Mouse (Mus musculus) MEL (cell line): ENCODE data around the gene Ppp1r1b. TPM values are rescaled to one million over a fixed set of nuclear protein-coding genes. Genes with fewer than 3 reads are reported as not detected.

Experiments
- DNase-seq: peaks from one replicate; pipeline ENCODE4 v3.0.0; 2011; ENCODE audit warnings: low read depth, low spot score
- H3K27ac ChIP-seq: 2 replicates; pipeline ENCODE4 v1.5.1; 2012; ENCODE audit warnings: low read depth, mild to moderate bottlenecking, control low read depth, low read length, moderate library complexity; ENCODE audit not compliant: control insufficient read depth
- H3K27me3 ChIP-seq, 2 experiments: fragments of 150-350 bp in 1 of 2; sonication (generic) in 1 of 2; 2 replicates each; pipeline ENCODE4 v1.6.1; 2012; ENCODE audit warnings: low read length in 2 of 2, mild to moderate bottlenecking in 2 of 2, improper control_type of control experiment in 1 of 2, moderate library complexity in 1 of 2; ENCODE audit not compliant: insufficient read depth in 2 of 2, control insufficient read depth in 1 of 2
- H3K36me3 ChIP-seq, 2 experiments: 2 replicates each; pipeline ENCODE4 v1.6.1; 2012 to 2014; ENCODE audit warnings: low read length in 2 of 2, improper control_type of control experiment in 1 of 2, inconsistent platforms in 1 of 2, mild to moderate bottlenecking in 1 of 2; ENCODE audit not compliant: insufficient read depth in 2 of 2, control insufficient read depth in 1 of 2
- H3K4me1 ChIP-seq, 2 experiments: fragments of 150-350 bp in 1 of 2; sonication (generic) in 1 of 2; 2 replicates each; pipeline ENCODE4 v1.6.1; 2012; ENCODE audit warnings: low read length in 2 of 2, improper control_type of control experiment in 1 of 2, mild to moderate bottlenecking in 1 of 2; ENCODE audit not compliant: insufficient read depth in 2 of 2, control insufficient read depth in 1 of 2
- H3K4me3 ChIP-seq, 2 experiments: fragments of 150-350 bp in 1 of 2; sonication (generic) in 1 of 2; 2 replicates each; pipeline ENCODE4 v1.5.1; 2012; ENCODE audit warnings: low read depth in 2 of 2, low read length in 2 of 2, mild to moderate bottlenecking in 2 of 2, moderate library complexity in 2 of 2, control low read depth in 1 of 2, improper control_type of control experiment in 1 of 2; ENCODE audit not compliant: control insufficient read depth in 1 of 2, insufficient read depth in 1 of 2
- H3K79me2 ChIP-seq: 2 replicates; pipeline ENCODE4 v1.6.1; 2012; ENCODE audit warnings: mild to moderate bottlenecking, low read length, moderate library complexity; ENCODE audit not compliant: control insufficient read depth, poor library complexity, insufficient read depth
- H3K9ac ChIP-seq: 2 replicates; pipeline ENCODE4 v1.6.1; 2012; ENCODE audit warnings: low read depth, mild to moderate bottlenecking, control low read depth, low read length, moderate library complexity; ENCODE audit not compliant: control insufficient read depth, poor library complexity, severe bottlenecking
- H3K9me3 ChIP-seq: fragments of 150-350 bp; sonication (generic); replicated peaks from 2 replicates; pipeline ENCODE4 v1.6.1; 2012; ENCODE audit warnings: mild to moderate bottlenecking, low read length, improper control_type of control experiment, moderate library complexity; ENCODE audit not compliant: insufficient read depth
- CHD1 ChIP-seq: IDR thresholded peaks from 2 replicates; pipeline ENCODE4 v1.6.1; 2012; ENCODE audit warnings: low read depth, mild to moderate bottlenecking, inconsistent platforms, low read length, improper control_type of control experiment
- E2F4 ChIP-seq: IDR thresholded peaks from 2 replicates; pipeline ENCODE4 v1.6.1; 2011; ENCODE audit warnings: low read depth, low read length, improper control_type of control experiment, borderline replicate concordance
- ELF1 ChIP-seq: IDR thresholded peaks from 2 replicates; pipeline ENCODE4 v1.6.1; 2014; ENCODE audit warnings: low read depth, mild to moderate bottlenecking, inconsistent platforms, low read length, improper control_type of control experiment, moderate library complexity
- ETS1 ChIP-seq: IDR thresholded peaks from 2 replicates; pipeline ENCODE4 v1.6.1; 2012; ENCODE audit warnings: low read depth, mild to moderate bottlenecking, inconsistent platforms, low read length, improper control_type of control experiment, moderate library complexity
- HCFC1 ChIP-seq: IDR thresholded peaks from 2 replicates; pipeline ENCODE4 v1.6.1; 2012; ENCODE audit warnings: low read depth, mild to moderate bottlenecking, inconsistent platforms, low read length, improper control_type of control experiment, moderate library complexity
- JUND ChIP-seq: IDR thresholded peaks from 2 replicates; pipeline ENCODE4 v1.6.1; 2011; ENCODE audit warnings: low read depth, mild to moderate bottlenecking, improper control_type of control experiment, low read length
- KAT2A ChIP-seq: conservative IDR thresholded peaks from 2 replicates; pipeline ENCODE4 v1.6.1; 2012; ENCODE audit warnings: low read depth, low read length, improper control_type of control experiment, inconsistent platforms
- NELFE ChIP-seq: IDR thresholded peaks from 2 replicates; pipeline ENCODE4 v1.6.1; 2011; ENCODE audit warnings: low read depth, low read length, improper control_type of control experiment
- POLR2A ChIP-seq, 2 experiments: IDR thresholded peaks; 2 replicates each; pipeline ENCODE4 v1.6.1; 2011 to 2012; ENCODE audit warnings: low read length in 2 of 2, mild to moderate bottlenecking in 2 of 2, control low read depth in 1 of 2, improper control_type of control experiment in 1 of 2, low read depth in 1 of 2, moderate library complexity in 1 of 2; ENCODE audit not compliant: control insufficient read depth in 1 of 2, insufficient read depth in 1 of 2, poor library complexity in 1 of 2
- POLR2AphosphoS2 ChIP-seq: IDR thresholded peaks from 2 replicates; pipeline ENCODE4 v1.6.1; 2011; ENCODE audit warnings: low read length, improper control_type of control experiment
- POLR2AphosphoS5 ChIP-seq: IDR thresholded peaks from 2 replicates; pipeline ENCODE4 v1.6.1; 2012; ENCODE audit warnings: low read depth, borderline replicate concordance, mild to moderate bottlenecking, inconsistent platforms, low read length, moderate library complexity, mixed read lengths
- SIN3A ChIP-seq: IDR thresholded peaks from 2 replicates; pipeline ENCODE4 v1.6.1; 2012; ENCODE audit warnings: low read length, improper control_type of control experiment, inconsistent platforms
- SMC3 ChIP-seq: IDR thresholded peaks from 2 replicates; pipeline ENCODE4 v1.6.1; 2011; ENCODE audit warnings: low read depth, low read length, improper control_type of control experiment
- TCF12 ChIP-seq: IDR thresholded peaks from 2 replicates; pipeline ENCODE4 v1.6.1; 2014; ENCODE audit warnings: low read depth, mild to moderate bottlenecking, inconsistent platforms, low read length, improper control_type of control experiment, moderate library complexity
- UBTF ChIP-seq: IDR thresholded peaks from 2 replicates; pipeline ENCODE4 v1.6.1; 2012; ENCODE audit warnings: low read depth, mild to moderate bottlenecking, inconsistent platforms, low read length, improper control_type of control experiment, moderate library complexity, borderline replicate concordance; ENCODE audit not compliant: insufficient read depth
- USF1 ChIP-seq: IDR thresholded peaks from 2 replicates; pipeline ENCODE4 v1.6.1; 2014; ENCODE audit warnings: low read depth, mild to moderate bottlenecking, inconsistent platforms, low read length, improper control_type of control experiment, moderate library complexity
- ZKSCAN1 ChIP-seq: IDR thresholded peaks from 2 replicates; pipeline ENCODE4 v1.6.1; 2012; ENCODE audit warnings: low read depth, mild to moderate bottlenecking, inconsistent platforms, low read length, improper control_type of control experiment, moderate library complexity
- ZNF384 ChIP-seq: IDR thresholded peaks from 2 replicates; pipeline ENCODE4 v1.6.1; 2012; ENCODE audit warnings: low read depth, mild to moderate bottlenecking, inconsistent platforms, low read length, improper control_type of control experiment
- polyA plus RNA-seq, 2 experiments: library from polyadenylated mRNA; stranded (reverse) in 1 of 2; unstranded in 1 of 2; fragments of >175 nt in 1 of 2; fragments of >200 nt in 1 of 2; gene quantifications; 2 replicates each; pipeline versions ENCODE4 v1.2.1 to v1.2.4; 2012; ENCODE audit warnings: low replicate concordance in 2 of 2, low read depth in 1 of 2; ENCODE audit not compliant: insufficient read length in 2 of 2, insufficient read depth in 1 of 2, missing spikeins in 1 of 2
- total RNA-seq: library from RNA; depleted of rRNA; stranded (reverse); fragments of 300-350 nt; gene quantifications from 2 replicates; pipeline ENCODE4 v1.2.3, GENCODE M21; 2012

The Ppp1r1b gene
- total and polyA plus RNA-seq, 3 experiments: 35.2 to 114 TPM; not detected in 1

DNA sequence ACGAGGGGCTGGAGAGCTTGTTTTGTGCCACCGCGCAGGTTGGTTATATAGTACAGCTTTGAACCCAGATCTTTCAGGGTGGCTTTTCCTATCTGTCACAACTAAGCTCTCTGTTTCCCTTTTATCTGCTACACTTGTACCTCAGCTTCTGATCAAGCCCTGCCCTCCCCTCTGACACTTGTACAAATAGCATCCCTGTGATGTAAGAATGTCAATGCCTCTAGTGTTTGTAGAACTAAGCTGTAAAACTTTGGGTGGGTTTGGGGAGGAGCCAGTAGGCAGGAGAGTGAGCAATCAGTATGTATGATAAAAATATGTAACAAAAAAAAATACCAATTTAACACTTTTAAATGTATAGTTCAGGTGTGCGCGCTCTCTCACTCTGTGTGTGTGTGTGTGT, 16.2 kb downstream of the Ppp1r1b start:
- TF ChIP-seq USF1 (no peak), E2F4 (no peak), ELF1 (no peak), JUND (no peak), NELFE (no peak), CHD1 (no peak)

GRCm38 (mm10) chr11:98366290-98366689, 18.1 kb downstream of the Ppp1r1b start:
- Histone ChIP-seq H3K4me1 (no peaks in the 10 kb centered on the region), H3K36me3 (no peaks in the 10 kb centered on the region), H3K9me3 (no peaks in the 10 kb centered on the region), H3K27ac (no peak overlapping the region), H3K4me3 (no peak overlapping the region), H3K9ac (no peak overlapping the region), H3K79me2 (peaks cover 7% of the 10 kb centered on the region), H3K27me3 (no peaks in the 10 kb centered on the region)
- no peak for DNase-seq
- TF ChIP-seq E2F4 (no peak), UBTF (no peak), POLR2AphosphoS2 (no peak), ZNF384 (no peak), SMC3 (no peak), ZKSCAN1 (0 out of 2 replicates have a peak, but pooled peaks have one; percentile 30), ELF1 (no peak), ETS1 (no peak)

More for the DNA sequence above, 16.2 kb downstream of the Ppp1r1b start:
- Histone ChIP-seq H3K27ac (no peak overlapping the region), H3K27me3 (no peaks in the 10 kb centered on the region), H3K4me3 (no peak overlapping the region), H3K9me3 (no peaks in the 10 kb centered on the region), H3K4me1 (peaks cover 0 to 2% of the 10 kb centered on the region in 2 experiments; a peak in 1 of 4 replicates), H3K36me3 (no peaks in the 10 kb centered on the region; a peak in 1 of 4 replicates), H3K9ac (no peak overlapping the region), H3K79me2 (peaks cover 22% of the 10 kb centered on the region)
- DNase-seq: no peak

DNA sequence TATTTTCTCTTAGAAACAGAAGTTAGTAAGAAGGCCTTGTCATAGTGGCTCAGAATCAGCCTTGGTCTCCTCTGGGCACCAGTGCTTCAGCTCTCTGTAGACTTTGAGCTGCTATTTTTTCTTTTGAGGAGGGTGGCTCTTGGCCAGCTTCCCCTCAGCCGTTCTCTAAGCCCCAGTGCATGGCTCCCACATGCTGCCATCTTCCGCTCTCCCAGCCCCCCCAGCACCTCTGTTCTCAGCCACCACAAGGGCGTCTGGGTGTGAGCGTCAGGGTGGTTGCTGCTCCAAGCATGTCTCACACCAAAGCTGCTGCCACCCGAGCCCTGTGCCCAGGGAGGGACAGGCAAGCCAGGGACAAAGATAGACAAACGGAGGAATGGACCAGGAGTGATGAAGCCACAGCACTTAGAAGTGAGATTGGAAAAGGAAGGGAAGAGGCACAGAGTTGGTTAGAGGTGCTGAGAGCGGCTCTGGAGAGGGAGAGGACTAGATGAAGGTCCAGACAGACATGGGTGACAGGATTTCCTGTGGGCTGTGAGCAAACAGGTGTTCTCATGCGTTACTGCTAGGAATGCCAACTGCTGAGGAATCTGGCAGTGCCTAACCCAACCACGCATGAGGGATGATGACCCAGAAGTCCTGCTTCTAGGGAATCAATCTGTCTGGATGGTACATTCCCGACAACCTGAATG, 19.1 kb downstream of the Ppp1r1b start:
- no peak for TF ChIP-seq SIN3A
- no peak for TF ChIP-seq ETS1
- TF ChIP-seq POLR2AphosphoS2: no peak
- TF ChIP-seq HCFC1: no peak
- no peak for TF ChIP-seq UBTF
- TF ChIP-seq POLR2A (IDR thresholded peaks at IDR 0.05; ENCODE audit: control insufficient read depth in 1 of 2, insufficient read depth in 1 of 2, low read depth in 1 of 2, low read length in 2 of 2, poor library complexity in 1 of 2): no peak
- TF ChIP-seq POLR2AphosphoS5: no peak
- no peak for TF ChIP-seq KAT2A
- TF ChIP-seq TCF12: no peak
- no peak overlapping the region for H3K4me3 ChIP-seq
- no peaks in the 10 kb centered on the region for H3K4me1 ChIP-seq
- no peak overlapping the region for H3K27ac ChIP-seq
- no peaks in the 10 kb centered on the region for H3K27me3 ChIP-seq
- H3K36me3 ChIP-seq: no peaks in the 10 kb centered on the region
- peaks cover 3% of the 10 kb centered on the region for H3K79me2 ChIP-seq
- H3K9ac ChIP-seq: no peak overlapping the region
- no peaks in the 10 kb centered on the region for H3K9me3 ChIP-seq
- DNase-seq: no peak
